Mouse (Mus musculus) kidney, postnatal 4 days (tissue): ENCODE measurements around the gene Slc13a3.

Experiments
- DNase-seq, 2 experiments: peaks; one replicate each; pipeline ENCODE4 v3.0.0; 2021; ENCODE audit warnings: mixed read lengths in 2 of 2

Gene Slc13a3

GRCm38 (mm10) chr2:165475850-165476249, 2.8 kb upstream of the Slc13a3 start:
- DNase-seq, result no peak

GRCm38 (mm10) chr2:165475412-165475811, 2.4 kb upstream of the Slc13a3 start:
- no peak for DNase-seq

DNA sequence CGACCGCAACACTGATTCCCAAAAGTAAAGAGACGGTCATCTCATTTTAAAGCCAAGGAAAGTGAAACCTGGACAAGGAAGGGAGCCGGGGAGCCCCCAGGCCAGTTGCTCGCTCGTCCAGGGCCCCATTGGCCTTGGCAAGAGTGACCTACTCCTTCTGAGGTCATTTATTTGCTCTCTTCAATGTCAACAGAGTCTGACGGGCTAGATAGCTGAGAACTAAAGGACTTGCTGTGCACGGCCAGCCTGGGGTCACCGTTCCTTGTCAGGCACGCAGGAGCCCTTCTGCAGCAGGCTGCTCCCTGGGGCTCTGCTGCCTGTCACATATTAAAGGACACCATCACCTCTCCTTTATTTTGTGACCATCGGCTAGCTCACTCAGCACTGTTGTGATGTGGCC, 1.1 kb downstream of the Slc13a3 start:
- DNase-seq, result no peak

GRCm38 (mm10) chr2:165470167-165470566, 2.9 kb downstream of the Slc13a3 start:
- DNase-seq, result peak; percentile 70 to 77

- peak; percentile 55 to 71 for DNase-seq
Measured at GRCm38 (mm10) chr2:165467824-165468452, 5.1 kb downstream of the Slc13a3 start.

- DNase-seq, result peak; percentile 73 to 87
Measured at GRCm38 (mm10) chr2:165459663-165460062, 13.4 kb downstream of the Slc13a3 start.

GRCm38 (mm10) chr2:165458189-165458588, 14.8 kb downstream of the Slc13a3 start:
- peak; percentile 31 to 64 for DNase-seq

DNA sequence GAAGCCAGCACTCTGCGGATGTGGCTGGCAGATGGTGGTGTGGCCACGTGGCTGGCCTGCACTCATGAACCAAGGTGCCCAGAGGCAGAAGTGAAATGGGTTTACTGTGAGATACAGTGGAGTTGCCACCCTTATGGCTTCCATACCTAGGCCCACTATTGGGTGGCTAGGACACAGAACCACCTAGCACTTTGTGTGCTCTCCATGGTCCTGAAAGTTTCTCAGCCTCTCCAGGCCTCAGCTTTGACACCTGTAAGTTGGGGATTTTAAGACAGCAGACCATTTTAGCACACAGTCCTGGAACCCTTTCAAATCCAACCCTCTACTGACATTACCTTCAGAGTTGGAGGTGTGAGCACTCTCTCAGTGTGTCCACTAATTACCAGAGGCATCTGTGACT, 16.3 kb downstream of the Slc13a3 start:
- DNase-seq, result peak in 1 of 2 experiments; percentile 46

- DNase-seq, result no peak
Measured at GRCm38 (mm10) chr2:165452730-165453693, 20.0 kb downstream of the Slc13a3 start.

- DNase-seq, result no peak
Measured at GRCm38 (mm10) chr2:165448475-165448874, 24.6 kb downstream of the Slc13a3 start.

DNA sequence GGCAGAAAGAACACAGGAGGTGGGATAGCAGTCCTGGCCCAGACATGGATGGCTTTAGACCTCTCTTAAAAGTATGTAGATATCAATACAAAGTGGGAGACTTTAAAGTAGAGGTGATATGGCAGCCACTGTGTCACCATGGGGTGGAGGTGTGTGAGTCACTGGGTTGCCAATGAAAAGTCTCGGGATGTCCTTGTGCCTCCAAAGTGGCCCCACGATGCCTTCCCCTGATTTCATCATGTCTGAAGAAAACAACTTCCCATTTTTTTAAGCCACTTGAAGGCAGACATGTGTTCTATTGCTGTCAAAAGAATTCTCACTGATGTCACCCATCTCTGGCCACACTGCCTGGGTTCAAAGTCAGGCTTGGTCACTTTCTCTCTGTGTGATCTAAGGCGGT, 28.2 kb downstream of the Slc13a3 start:
- DNase-seq, result no peak

GRCm38 (mm10) chr2:165442981-165443380, 30.0 kb downstream of the Slc13a3 start:
- DNase-seq, result peak; percentile 40 to 42

DNA sequence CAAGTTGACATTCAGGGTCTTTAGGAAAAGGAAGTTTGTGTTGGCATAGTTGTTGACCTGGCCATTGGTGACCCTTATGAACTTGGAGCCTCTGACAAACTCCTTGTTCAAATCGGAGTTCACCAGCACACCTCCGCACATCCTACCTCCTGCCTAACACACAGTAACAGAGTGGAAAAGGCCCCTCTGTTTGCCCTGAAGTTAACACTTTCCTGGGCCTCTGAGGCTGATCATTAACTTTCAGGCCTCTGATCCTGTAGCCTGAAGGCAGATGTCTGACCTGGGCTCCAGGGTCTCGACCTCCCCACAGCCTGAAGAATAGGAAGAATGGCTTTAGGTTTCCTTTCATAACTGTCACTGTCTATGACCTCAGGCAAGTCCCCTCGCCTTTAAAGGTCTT, 31.4 kb downstream of the Slc13a3 start:
- no peak for DNase-seq

- DNase-seq, result no peak
Measured at GRCm38 (mm10) chr2:165439613-165440012, 33.4 kb downstream of the Slc13a3 start.

DNA sequence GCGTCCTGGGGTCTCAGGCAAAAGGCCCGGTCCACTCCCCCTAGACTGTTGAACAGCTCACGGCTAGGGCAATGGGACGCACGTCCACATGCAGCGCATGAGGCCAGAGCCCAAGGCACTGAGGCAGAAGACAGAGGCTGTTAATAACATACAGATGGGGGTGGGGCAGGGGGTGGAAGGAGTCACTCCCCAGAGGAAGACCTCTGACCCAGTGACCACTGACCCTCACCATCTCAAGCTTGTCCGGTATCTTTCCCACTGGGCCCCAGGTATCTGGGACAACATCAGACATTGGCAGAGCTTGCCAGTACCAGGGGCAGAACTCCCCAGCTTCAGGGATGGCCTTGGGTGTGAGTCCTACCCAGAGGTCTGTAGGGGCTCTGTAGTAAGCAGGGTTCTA, 34.1 kb downstream of the Slc13a3 start:
- DNase-seq, result no peak

DNA sequence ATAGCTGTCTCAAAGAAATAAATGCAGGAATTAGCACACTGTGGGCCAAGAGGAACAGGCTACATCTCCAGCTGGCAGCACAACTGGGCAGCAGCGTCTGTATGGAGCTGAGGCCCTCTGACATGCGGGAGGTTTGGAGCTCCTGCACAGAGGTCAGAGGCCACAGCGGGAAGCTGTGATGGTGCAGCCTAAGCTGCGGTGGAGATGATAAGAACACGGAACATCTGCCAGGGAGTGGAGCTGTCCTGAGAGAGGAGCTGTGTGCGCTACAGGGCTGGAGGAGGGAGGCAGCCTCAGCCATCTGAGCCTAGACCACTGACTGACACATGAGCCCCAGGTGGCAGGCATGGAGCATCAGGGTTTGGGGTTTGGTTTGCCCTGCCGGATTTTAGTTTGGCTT, 44.3 kb downstream of the Slc13a3 start:
- DNase-seq, result no peak

- no peak for DNase-seq
Measured at GRCm38 (mm10) chr2:165420195-165420594, 52.8 kb downstream of the Slc13a3 start.

DNA sequence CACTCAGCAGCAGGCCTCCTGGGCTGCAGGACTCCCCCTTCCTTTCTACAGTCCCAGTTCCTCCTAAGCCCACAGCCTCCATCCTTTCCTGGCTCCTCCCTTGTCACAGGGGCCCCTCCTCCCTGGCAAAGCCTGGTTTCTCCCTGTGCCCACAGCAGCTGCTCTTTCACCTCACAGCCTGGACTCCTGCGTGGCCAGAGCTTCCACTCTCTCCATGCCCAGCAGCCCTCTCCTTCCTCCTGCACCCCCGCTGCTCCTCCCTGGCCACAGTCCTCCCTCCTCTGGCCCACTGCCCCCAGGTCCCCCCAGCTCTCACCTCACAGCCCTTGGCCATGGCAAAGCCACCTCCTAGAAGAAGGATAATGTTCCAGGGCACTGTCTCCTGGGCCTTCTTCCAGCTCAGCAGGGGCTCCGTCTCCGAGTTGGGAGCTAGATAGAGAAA, 53.3 kb downstream of the Slc13a3 start:
- DNase-seq, result no peak

- no peak for DNase-seq
Measured at GRCm38 (mm10) chr2:165418577-165418976, 54.5 kb downstream of the Slc13a3 start.

DNA sequence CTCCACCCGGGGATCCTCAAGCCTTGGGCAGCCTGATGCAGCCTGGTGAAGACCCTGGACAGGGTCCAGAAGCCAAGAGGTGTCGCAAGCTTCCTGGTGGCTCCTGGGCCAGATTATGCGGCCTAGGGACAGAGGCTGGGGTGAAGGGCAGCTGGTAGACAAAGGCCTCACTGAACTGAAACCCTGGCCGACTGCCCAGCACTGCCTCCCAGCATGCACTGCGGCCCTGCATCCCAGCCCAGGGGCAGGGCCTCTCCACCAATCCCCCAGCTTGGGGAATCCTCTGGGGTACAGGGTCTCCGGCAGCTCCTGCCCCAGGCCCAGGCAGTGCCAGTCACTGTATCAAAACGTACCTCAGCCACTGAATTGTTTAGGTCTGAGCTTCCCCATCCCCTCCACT, 55.7 kb downstream of the Slc13a3 start:
- DNase-seq, result peak; percentile 57 to 67

DNA sequence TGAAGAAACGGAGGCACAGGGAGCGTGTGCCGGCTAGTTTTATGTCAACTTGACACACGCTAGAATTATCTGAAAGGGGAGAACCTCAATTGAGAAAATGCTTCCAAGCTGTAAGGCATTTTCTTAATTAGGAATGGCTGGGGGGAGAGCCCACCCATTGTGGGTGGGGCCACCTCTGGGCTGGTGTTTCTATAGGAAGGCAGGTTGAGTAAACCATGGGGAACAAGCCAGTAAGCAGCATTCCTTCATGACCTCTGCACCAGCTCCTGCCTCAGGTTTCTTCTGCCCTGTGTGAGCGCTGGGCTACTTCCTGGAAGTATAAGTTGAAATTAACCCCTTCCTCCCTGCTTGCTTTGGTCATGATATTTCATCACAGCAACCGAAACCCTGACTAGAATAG, 57.2 kb downstream of the Slc13a3 start:
- DNase-seq, result no peak

GRCm38 (mm10) chr2:165415141-165415721, 57.8 kb downstream of the Slc13a3 start:
- DNase-seq, result no peak

DNA sequence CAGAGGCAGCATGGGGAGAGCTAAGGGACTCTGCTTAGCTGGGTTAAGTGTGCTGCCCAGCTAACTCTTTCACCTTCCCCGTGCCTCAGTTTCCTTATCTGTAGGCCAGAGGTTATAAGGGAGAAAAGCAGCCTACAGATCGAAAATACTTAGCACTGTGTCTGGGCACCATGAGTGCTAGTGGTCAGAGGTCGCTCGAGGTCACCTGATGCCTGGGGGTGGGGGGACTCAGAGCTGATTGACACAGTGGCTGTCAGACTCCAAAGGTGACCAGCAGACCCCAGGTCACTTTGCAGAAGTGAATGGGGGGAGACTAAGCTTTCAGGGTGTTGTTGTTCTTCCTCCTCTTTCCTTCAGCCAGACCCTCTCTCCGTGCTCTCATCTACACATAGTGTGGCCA, 58.7 kb downstream of the Slc13a3 start:
- no peak for DNase-seq

- no peak for DNase-seq
Measured at GRCm38 (mm10) chr2:165413884-165414283, 59.1 kb downstream of the Slc13a3 start.
